Mouse (Mus musculus) intestine, postnatal 0 days (tissue): ENCODE measurements around the gene Glb1. TPM values are rescaled to one million over a fixed set of nuclear protein-coding genes. Genes with fewer than 3 reads are reported as not detected.
A peak's percentile ranks its signal among the peaks of the same experiment; 100 is the strongest.
"Not testable (repeated sequence)": the region's sequence is repeated elsewhere in the genome, so short reads cannot be mapped to it uniquely, and the experiment has no call there.

Source experiments
- ATAC-seq: fragments of 200-750 bp; cut with Nextera tagmentation; 2 replicates; pipeline ENCODE4 v1.8.0; 2017; ENCODE audit warnings: mild to moderate bottlenecking, moderate TSS enrichment, moderate library complexity
- H3K27ac ChIP-seq: fragments of 300-500 bp; sonication (generic); 2 replicates; pipeline ENCODE4 v1.5.1; 2014; ENCODE audit warnings: mild to moderate bottlenecking, low read depth, low read length, moderate library complexity
- H3K27me3 ChIP-seq: fragments of 300-500 bp; sonication (generic); replicated peaks from 2 replicates; pipeline ENCODE4 v1.6.1; 2014; ENCODE audit warnings: low read length, mixed read lengths; ENCODE audit not compliant: control insufficient read depth, insufficient read depth
- H3K36me3 ChIP-seq: fragments of 300-500 bp; sonication (generic); 2 replicates; pipeline ENCODE4 v1.6.1; 2014; ENCODE audit warnings: mild to moderate bottlenecking, moderate library complexity; ENCODE audit not compliant: control insufficient read depth, insufficient read depth
- H3K4me1 ChIP-seq: fragments of 300-500 bp; sonication (generic); replicated peaks from 2 replicates; pipeline ENCODE4 v1.6.1; 2014; ENCODE audit warnings: antibody characterized with exemption, low read length, mixed read lengths; ENCODE audit not compliant: control insufficient read depth, insufficient read depth
- H3K4me2 ChIP-seq: fragments of 300-500 bp; sonication (generic); replicated peaks from 2 replicates; pipeline ENCODE4 v1.6.1; 2014; ENCODE audit warnings: low read depth, mild to moderate bottlenecking, moderate library complexity
- H3K4me3 ChIP-seq: fragments of 300-500 bp; sonication (generic); 2 replicates; pipeline ENCODE4 v1.5.1; 2014; ENCODE audit warnings: low read depth, low read length
- H3K9ac ChIP-seq: fragments of 300-500 bp; sonication (generic); 2 replicates; pipeline ENCODE4 v1.6.1; 2014; ENCODE audit warnings: mild to moderate bottlenecking, low read depth, low read length
- H3K9me3 ChIP-seq: fragments of 300-500 bp; sonication (generic); 2 replicates; pipeline ENCODE4 v1.6.1; 2016; ENCODE audit warnings: mixed run types; ENCODE audit not compliant: control insufficient read depth
- CTCF ChIP-seq: sonication (generic); IDR thresholded peaks from 2 replicates; pipeline ENCODE4 v1.5.1; 2016; ENCODE audit warnings: low read depth, mild to moderate bottlenecking, control low read depth, antibody characterized with exemption, moderate library complexity
- WGBS: fragments of 180-500 bp; shearing (Covaris S2); extraction: QIAGEN DNeasy Blood & Tissue Kit; methylation state at CpG from one replicate; pipeline ENCODE4 v1.1.7; 2014; 5-methylcytosine and 5-hydroxymethylcytosine counted together
- polyA plus RNA-seq: library from polyadenylated mRNA; unstranded; fragments of >200 nt; fragmentation: Nextera tagmentation; extraction: Ambion mirVana; gene quantifications from 2 replicates; pipeline ENCODE4 v1.2.1, GENCODE M21; 2015

Gene Glb1
- 491 and 524 TPM in 2 replicates for polyA plus RNA-seq

DNA sequence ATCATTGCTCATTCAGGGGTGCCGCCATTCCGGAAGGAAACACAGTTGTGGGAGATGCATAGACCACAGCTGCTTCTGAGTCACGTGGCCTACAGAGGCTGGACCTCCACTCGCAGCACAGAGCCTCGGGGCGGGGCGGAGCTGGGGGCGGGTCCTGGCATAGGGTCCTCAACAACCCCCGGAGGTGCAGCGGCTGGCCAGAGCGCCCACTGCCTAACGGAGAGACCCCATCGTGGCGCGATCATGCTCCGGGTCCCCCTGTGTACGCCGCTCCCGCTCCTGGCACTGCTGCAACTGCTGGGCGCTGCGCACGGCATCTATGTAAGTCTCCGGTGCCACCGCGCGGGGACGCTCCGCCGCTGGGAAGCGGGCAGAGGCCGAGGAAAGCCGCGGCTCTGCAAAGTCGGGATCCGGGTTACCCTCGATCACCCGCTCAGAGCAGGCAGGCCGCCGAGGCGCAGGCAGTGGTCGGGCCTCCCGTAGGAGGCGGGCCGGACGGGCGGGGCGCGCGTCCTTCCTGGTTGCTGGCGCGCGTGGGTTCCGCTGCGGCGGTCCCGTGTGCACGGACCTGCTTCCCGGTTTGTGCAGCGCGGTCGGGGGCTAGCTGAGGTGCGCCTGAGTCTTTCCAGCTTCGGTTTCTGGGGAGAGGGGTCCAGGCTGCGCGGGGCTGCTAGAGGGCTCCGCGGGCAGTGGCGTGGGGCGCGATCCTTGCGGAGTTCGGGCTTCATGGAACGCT, at the start of gene Glb1, which contains the start of gene Tmppe:
Gene Glb1 (plus strand): TSS at position 128 of the 736 bp plus-strand sequence.
Gene Tmppe (plus strand): TSS at position 157 of the 736 bp plus-strand sequence.
- peak; percentile 87 for ATAC-seq

DNA sequence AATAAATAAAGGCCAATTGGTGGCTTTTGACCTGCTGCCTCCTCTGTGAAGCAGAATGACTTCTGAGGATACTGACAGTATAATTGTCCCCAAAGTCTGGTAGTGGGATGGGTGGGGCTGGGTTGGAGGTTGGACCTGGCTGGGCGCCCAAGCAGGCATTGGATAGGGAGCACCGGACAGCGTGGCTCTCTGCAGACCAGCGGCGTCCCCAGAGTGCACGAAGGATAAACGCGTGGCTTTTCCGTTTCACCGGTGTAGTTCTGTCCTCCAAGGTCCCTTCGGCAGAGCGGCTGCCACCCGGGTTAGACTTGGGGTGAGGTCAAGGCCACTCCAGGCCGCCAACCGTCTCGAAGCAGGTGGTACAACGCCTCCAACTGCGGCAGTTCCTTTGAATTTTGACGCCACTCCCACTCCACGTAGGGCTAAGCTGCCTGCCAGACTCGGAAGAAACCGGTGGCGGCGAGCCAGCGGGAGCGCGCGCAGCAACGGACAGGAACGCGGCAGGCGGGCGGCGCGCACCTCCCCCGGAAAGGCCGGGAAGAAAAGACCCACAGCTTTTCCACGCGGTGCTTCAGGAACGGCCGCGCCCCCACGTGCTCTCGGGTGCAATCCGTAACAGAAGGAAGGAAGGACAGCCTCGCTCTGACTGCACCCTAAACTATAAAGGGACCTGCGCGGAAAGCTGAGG, 32.9 kb upstream of the Glb1 start:
- H3K36me3 ChIP-seq = no peaks in the 10 kb centered on the region
- H3K27me3 ChIP-seq = no peaks in the 10 kb centered on the region
- ATAC-seq = peak; percentile 85
- WGBS = under 1% methylated on average over 45 of the region's 48 CpGs
- peak overlapping the region; percentile 42 for H3K9ac ChIP-seq
- H3K4me3 ChIP-seq = peak overlapping the region; percentile 45
- no peaks in the 10 kb centered on the region; the same call in 1 of the 2 replicates for H3K4me1 ChIP-seq
- no peak overlapping the region; the same call in 1 of the 2 replicates for H3K27ac ChIP-seq
- no peaks in the 10 kb centered on the region for H3K9me3 ChIP-seq
- TF ChIP-seq CTCF = no peak
- peak overlapping the region; percentile 82 for H3K4me2 ChIP-seq

More for the DNA sequence above, at the start of gene Glb1, which contains the start of gene Tmppe:
- Histone ChIP-seq H3K4me2 (peak within 1 kb of the TSS; percentile 74), H3K36me3 (peaks cover 21% of the 10 kb centered on the region), H3K9ac (peak within 1 kb of the TSS; percentile 94), H3K27ac (peak within 1 kb of the TSS; percentile 99), H3K9me3 (no peaks in the 10 kb centered on the region), H3K27me3 (no peaks in the 10 kb centered on the region), H3K4me1 (peaks cover 5% of the 10 kb centered on the region; the same call in 1 of the 2 replicates), H3K4me3 (peak within 1 kb of the TSS; percentile 92)
- WGBS = under 1% methylated on average over 73 of the region's 73 CpGs
- TF ChIP-seq CTCF = peak; percentile 72

DNA sequence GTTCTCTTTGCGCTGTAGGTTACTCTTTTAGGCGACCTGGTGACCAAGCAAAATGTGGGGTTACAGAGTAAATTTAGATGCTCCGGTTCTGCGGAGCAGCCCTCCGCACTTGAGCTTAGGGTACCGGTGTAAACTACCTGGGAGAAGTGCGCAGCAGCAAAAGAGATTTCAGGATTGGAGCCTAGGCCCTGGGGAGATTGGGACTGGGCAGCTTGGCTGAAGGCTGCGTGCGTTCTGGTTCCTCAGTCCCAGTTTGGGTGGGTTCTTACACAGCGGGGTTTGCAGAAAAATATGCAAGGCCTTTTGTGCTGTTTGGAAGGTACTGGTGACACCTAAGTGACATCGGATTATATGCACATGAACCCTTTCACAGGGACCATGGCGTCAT, 32.4 kb upstream of the Glb1 start:
- no peaks in the 10 kb centered on the region; the same call in 1 of the 2 replicates for H3K4me1 ChIP-seq
- peak overlapping the region; percentile 82 for H3K4me2 ChIP-seq
- no peak; the same call in 1 of the 2 replicates for ATAC-seq
- no peak for TF ChIP-seq CTCF
- H3K9me3 ChIP-seq = no peaks in the 10 kb centered on the region
- 12% methylated on average over 12 of the region's 12 CpGs for WGBS
- no peak overlapping the region; the same call in 1 of the 2 replicates for H3K27ac ChIP-seq
- peak overlapping the region; percentile 45 for H3K4me3 ChIP-seq
- H3K27me3 ChIP-seq = no peaks in the 10 kb centered on the region
- H3K36me3 ChIP-seq = no peaks in the 10 kb centered on the region
- H3K9ac ChIP-seq = peak overlapping the region; percentile 42

DNA sequence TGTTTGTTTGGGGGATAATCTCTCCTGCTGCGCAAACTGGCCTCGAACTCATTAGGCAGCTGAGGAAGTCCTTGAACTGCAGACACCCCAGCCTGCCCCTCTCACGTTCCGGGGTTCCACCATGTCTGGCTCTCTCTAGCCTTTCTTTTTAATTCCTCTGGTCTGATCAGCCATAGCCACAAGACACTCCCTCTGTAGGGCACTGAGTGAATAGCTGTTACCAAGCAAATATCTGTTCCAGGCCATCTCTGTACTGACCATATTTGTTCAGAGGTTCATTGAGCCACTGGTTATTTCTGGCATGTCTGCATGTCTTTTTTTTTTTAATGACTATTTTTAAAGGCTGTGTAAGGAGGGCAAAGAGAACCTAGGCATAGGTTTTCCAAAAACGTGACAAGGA, 31.5 kb upstream of the Glb1 start:
- ATAC-seq, H3K27ac ChIP-seq, H3K36me3 ChIP-seq, H3K27me3 ChIP-seq, H3K4me2 ChIP-seq, H3K4me1 ChIP-seq, H3K4me3 ChIP-seq, H3K9me3 ChIP-seq, H3K9ac ChIP-seq: not testable (repeated sequence)
- 52% methylated on average over 5 of the region's 5 CpGs for WGBS
- TF ChIP-seq CTCF = peak; percentile 63

DNA sequence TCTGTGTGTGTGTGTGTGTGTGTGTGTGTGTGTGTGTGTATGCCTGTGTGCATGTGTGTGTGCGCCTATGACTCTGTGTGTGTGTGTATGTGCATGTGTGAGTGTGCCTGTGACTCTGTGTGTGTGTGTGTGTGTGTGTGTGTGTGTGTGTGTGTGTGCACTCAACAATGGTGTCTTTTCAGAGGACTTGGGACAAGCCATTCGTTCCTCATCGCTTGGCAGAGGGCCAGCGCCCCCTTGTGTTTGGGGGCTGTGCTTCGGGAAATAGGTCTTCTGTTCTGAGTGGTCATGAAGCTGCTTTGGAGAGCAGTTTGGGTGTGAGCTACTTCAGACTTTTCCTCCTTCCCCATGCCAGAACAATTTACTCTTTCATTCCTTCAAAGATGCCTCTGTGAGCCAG, 29.2 kb upstream of the Glb1 start:
- H3K4me3 ChIP-seq, H3K27ac ChIP-seq, H3K9ac ChIP-seq, H3K36me3 ChIP-seq, ATAC-seq, H3K4me2 ChIP-seq, H3K4me1 ChIP-seq, H3K9me3 ChIP-seq, H3K27me3 ChIP-seq: not testable (repeated sequence)
- WGBS = 33% methylated on average over 5 of the region's 5 CpGs
- peak; percentile 59 for TF ChIP-seq CTCF

DNA sequence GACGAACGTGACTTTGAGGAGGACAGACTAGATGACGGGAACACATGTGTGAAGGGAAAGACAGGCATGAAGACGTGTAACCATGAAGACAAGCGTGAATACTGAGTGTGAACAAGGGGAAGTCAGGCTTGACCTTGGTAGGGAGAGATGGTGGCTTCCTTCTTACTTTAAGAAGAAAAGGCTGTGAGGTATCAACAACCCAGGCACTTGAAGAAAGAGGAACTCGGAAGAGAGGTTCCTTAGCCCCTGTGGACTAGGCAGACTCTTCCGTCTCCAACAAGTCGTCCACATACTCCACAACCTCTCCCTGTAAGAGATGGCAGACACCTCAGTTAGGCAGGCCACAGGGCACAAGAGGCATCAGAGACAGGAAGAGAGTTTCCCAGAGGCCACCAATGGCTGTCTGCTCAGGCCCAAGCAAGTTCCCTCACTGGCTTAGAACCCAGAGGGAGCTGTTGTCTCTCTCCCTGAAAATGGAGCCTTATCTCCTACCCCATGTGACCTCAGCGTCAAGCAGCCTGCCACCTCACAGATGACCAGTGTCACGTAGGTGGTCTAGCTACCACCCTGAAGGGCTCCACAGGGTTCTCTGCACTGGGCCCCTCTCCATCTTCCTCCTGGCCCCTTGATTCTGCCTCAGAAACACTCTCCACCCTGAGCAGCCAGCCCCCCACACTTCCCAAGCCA, 25.5 kb upstream of the Glb1 start:
- no peak for TF ChIP-seq CTCF
- H3K4me3 ChIP-seq = no peak overlapping the region
- no peak overlapping the region for H3K4me2 ChIP-seq
- no peak for ATAC-seq
- WGBS = 89% methylated on average over 10 of the region's 10 CpGs
- H3K27ac ChIP-seq = no peak overlapping the region
- no peak overlapping the region for H3K9ac ChIP-seq
- no peaks in the 10 kb centered on the region for H3K9me3 ChIP-seq
- H3K36me3 ChIP-seq = peaks cover 16% of the 10 kb centered on the region
- H3K27me3 ChIP-seq = no peaks in the 10 kb centered on the region
- H3K4me1 ChIP-seq = no peaks in the 10 kb centered on the region
